Mouse (Mus musculus): Measurements from ENCODE around the gene Tedc1. TPM values are rescaled to one million over a fixed set of nuclear protein-coding genes. Genes with fewer than 3 reads are reported as not detected.
"Not testable (repeated sequence)": the region's sequence is repeated elsewhere in the genome, so short reads cannot be mapped to it uniquely, and the experiment has no call there.

Gene Tedc1
- total RNA-seq, 2 experiments from 2014 or later = 1.3 to 1.4 TPM

DNA sequence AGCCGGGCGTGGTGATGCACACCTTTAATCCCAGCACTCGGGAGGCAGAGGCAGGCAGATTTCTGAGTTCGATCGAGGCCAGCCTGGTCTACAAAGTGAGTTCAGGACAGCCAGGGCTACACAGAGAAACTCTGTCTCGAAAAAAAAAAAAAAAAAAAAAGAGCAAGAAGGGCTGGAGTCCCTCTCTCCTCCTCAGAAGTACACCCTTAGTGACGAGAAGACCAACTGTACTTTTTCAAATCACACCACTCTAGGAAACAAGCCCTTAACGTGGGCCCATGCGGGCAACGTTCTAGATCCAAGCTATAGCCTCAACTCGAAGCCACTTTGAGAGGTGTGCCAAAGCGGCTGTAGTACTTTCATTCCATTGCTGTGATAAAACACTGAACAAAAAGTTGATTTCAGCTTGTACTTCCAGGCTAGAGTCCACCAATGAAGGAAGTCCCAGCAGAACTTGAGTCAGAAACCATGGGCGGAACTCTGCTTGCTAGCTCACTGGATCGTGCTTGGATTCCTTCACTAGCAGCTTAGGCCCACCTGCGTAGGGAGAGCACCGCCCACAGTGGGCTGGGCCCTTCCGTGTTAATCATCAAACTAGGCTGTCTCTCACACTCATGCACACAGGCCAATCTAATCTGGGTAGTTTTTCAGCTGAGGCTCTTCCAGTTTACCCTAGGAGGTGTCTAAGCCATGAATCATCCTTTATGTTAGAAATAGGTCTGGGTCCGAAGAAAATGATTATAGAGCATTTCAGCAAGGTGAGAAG, 20.9 kb downstream of the Tedc1 start:
- no peak overlapping the region for H3K4me3 ChIP-seq
- no peak overlapping the region for H3K27ac ChIP-seq
- no peak for DNase-seq (ENCODE audit: low spot score in 2 of 2)
- no peak for TF ChIP-seq CTCF (conservative IDR thresholded peaks at IDR 0.05)

DNA sequence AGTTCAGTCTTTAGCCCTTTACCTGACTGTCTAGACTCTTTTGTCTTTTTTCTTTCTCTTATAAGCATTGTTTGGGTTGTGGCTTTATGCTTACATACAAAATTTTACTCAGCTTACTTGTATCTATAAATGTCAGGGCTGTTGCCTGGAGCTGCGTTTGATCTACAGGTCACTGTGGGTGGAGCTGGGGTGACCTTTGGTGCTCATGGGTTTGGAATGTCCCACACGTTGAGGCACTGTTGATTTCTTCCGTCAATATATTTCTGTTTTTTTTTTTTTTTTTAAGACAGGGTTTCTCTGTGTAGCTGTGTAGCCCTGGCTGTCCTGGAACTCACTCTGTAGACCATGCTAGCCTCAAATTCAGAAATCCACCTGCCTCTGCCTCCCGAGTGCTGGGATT, 24.8 kb downstream of the Tedc1 start:
- TF ChIP-seq CTCF (conservative IDR thresholded peaks at IDR 0.05) = no peak
- Histone ChIP-seq H3K4me3 (no peak overlapping the region), H3K27ac (no peak overlapping the region)
- DNase-seq (ENCODE audit: low spot score in 2 of 2) = no peak

DNA sequence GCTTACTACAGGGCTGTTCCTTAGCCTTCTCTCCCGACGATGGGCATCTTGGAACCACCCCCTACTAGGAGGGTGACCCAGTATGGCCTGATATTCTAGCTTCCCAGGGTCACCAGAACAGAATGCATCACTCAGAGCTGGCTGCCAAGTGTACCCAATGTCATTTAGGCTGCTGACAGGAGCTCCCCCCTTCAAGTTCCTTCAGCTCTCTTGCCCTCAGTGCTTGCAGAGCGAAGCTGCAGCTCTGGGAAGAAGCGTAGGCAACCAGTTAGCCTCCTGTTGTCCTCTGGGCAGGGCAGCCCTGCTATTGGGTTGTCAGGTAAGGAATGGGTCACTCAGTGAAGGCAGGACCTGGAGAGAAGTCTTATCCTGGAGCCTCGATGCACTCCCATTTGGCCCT, 28.7 kb downstream of the Tedc1 start:
- no peak overlapping the region for H3K4me3 ChIP-seq
- no peak for TF ChIP-seq CTCF (conservative IDR thresholded peaks at IDR 0.05)
- H3K27ac ChIP-seq = no peak overlapping the region
- DNase-seq (ENCODE audit: low spot score in 2 of 2) = no peak

DNA sequence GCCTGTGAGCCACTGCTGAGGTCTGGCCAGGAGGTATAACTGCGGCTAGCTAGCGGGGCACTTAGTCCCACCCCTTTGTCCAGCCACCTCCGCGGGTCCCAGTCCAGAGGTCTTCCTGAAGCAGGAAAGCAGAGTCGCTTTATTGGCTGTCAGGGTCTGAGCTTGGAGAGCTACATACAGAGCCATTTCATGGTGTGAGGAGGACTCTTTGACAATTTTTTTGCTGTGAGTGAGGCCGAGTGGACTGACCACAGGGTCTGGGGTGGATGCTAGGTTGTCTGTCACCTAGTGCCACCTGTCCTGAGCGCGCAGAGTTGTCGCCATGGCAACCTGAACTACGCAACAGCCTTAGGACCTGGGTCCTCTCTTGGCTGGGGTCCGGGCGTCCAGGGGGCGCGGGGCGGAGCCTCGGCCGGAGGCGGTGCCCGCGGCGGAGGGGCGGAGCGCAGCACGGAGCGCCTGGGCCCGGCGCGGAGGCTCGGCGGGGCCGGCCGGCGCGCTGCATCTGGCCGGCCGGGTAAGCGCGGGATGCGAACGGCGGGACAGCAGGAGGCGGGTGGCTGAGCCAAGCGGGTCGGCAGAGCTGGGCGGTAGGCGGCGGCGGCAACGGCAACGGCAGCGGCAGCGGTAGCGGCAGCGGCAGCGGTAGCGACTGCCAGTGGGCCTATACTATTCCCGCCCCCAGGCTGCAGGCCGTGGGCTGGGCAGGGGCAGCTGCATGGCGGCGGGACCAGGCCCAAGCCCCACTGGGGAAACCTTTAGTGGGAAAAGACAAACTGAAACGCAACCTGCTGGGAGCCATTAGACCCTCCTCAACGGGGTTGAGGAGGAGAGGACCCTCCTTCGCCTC, 29.4 kb downstream of the Tedc1 start, which contains the start of gene Tmem121:
TSS of gene Tmem121 (plus strand) at position 489 of the 850 bp plus-strand sequence.
- Histone ChIP-seq H3K4me3 (peak within 1 kb of the TSS; percentile 69), H3K27ac (peak within 1 kb of the TSS; percentile 84)
- DNase-seq (ENCODE audit: low spot score in 2 of 2) = peak in 1 of 2 experiments; percentile 36
- no peak for TF ChIP-seq CTCF (conservative IDR thresholded peaks at IDR 0.05)

DNA sequence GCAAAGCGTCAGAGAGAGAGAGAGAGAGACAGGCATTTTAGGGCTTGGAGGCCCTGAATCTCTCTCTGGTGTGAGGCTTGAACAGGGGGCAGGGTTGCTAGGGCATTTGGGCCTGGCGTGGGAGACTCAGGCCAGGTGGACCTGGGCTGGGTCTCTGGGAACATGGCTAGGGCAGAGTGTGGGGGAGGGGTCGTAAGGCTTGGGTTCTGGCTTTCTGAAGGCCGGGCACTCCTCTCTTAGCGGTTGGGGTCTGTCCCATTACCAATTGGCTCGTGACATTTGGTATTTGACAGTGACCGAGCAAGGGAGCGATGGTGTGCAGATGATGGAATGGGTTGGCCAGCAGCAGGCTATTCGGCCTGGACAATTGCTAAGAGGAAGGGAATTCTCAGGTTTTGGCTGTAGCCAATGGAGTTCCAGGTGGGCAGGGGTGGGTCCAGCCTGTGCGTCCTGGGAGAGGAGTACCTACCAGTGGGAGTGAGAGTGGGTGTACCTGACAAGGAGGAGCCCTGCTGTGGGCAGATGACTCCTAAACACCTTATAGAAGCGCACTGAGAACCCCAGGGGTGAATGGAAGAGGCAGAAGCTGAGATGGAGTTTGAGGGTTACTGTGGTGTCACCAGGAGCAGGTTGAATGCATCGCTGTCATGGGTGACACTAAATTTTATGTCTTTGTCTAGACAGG, 30.2 kb downstream of the Tedc1 start:
- no peak for TF ChIP-seq CTCF (conservative IDR thresholded peaks at IDR 0.05)
- Histone ChIP-seq H3K4me3 (peak overlapping the region; percentile 69), H3K27ac (peak overlapping the region; percentile 84)
- DNase-seq (ENCODE audit: low spot score in 2 of 2) = no peak

DNA sequence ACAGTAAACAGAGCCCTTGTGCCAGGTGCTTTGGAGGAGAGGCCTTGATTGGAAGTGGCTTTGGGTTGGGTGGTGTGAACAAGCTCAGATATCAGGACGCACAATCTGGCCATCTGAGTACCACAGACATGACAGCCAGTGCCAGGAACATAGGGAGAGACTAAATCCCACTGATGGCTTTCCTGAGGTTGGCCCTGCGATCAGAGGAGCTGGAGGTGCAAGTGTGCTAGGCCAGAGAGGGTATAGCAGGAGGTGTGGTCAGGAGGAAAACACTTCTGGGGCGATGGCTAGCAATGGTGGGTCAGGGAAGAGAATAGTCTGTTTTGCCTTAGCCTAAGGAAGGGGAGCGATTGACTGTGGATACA, 30.8 kb downstream of the Tedc1 start:
- DNase-seq (ENCODE audit: low spot score in 2 of 2) = no peak
- TF ChIP-seq CTCF (conservative IDR thresholded peaks at IDR 0.05) = no peak

DNA sequence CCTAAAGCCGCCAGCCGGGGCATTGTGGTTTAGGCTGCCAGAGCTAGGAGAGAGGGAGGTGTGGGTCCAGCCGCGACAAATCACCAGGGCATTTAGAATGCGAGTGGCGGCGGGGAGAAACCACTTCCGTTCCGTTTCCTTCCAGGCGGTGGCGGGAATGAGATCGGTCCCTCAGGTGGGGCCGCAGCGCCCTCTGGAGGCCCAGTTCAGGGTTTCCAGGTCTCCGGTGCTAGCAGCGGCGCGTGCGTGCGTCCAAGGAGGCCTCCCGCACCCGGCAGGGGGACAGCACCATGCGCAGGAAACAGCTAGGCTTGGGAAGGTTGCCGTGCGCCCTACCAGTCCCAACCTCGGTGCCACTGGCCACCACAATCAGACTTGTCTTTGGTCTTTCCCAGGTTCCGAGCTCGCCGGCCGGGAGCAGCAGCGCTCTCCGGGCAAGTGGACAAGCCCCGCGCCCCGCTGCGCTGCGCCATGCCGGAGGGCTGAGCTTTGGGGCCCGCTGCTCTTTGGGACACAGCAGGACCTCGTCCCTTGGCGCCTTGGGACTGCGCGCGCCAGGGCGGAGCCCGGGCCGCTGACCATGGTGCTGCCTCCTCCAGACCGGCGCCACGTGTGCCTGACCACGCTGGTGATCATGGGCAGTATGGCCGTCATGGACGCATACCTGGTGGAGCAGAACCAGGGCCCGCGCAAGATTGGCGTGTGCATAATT, 31.5 kb downstream of the Tedc1 start:
- Histone ChIP-seq H3K27ac (peak overlapping the region; percentile 78), H3K4me3 (peak overlapping the region; percentile 69)
- peak; percentile 87 to 93 for DNase-seq (ENCODE audit: low spot score in 2 of 2)
- peak; percentile 95 for TF ChIP-seq CTCF (conservative IDR thresholded peaks at IDR 0.05)

More for the DNA sequence above, 30.8 kb downstream of the Tedc1 start:
- Histone ChIP-seq H3K4me3 (peak overlapping the region; percentile 69), H3K27ac (peak overlapping the region; percentile 84)

DNA sequence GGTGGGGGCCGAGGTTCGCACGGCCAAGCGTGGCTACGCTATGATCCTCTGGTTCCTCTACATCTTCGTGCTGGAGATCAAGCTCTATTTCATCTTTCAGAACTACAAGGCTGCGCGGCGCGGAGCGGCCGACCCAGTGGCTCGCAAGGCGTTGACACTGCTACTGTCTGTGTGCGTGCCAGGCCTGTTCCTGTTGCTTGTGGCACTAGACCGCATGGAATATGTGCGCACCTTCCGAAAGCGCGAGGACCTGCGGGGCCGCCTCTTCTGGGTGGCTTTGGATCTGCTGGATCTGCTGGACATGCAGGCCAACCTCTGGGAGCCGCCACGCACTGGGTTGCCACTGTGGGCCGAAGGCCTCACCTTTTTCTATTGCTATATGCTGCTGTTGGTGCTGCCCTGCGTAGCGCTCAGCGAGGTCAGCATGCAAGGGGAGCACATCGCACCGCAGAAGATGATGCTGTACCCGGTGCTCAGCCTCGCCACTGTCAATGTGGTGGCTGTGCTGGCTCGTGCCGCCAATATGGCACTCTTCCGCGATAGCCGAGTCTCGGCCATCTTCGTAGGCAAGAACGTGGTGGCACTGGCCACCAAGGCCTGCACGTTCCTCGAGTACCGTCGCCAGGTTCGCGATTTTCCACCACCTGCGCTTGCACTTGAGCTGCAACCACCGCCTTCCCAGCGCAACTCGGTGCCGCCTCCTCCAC, 32.3 kb downstream of the Tedc1 start:
- Histone ChIP-seq H3K4me3 (peak overlapping the region; percentile 69), H3K27ac (no peak overlapping the region)
- DNase-seq (ENCODE audit: low spot score in 2 of 2) = no peak
- TF ChIP-seq CTCF (conservative IDR thresholded peaks at IDR 0.05) = no peak

DNA sequence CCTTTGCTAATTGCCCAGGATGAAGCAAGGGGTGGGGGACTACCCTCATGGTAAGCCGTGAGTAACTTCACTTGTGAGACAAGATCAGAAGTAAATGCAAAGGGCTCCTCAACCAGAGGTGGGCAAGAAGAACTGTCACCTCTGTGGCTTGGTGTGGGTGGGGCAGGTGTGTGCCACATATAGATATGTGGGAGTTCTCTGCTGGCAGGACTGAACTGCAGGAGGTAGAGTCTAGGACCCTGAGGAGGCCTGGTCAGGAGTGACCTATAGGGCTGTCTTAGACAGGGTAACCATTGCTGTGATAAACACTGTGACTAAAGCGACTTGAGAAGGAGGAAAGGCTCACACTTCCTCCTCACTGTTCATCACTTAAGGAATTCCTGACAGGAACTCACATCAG, 37.2 kb downstream of the Tedc1 start:
- DNase-seq (ENCODE audit: low spot score in 2 of 2) = no peak
- Histone ChIP-seq H3K4me3 (no peak overlapping the region), H3K27ac (no peak overlapping the region)
- no peak for TF ChIP-seq CTCF (conservative IDR thresholded peaks at IDR 0.05)

DNA sequence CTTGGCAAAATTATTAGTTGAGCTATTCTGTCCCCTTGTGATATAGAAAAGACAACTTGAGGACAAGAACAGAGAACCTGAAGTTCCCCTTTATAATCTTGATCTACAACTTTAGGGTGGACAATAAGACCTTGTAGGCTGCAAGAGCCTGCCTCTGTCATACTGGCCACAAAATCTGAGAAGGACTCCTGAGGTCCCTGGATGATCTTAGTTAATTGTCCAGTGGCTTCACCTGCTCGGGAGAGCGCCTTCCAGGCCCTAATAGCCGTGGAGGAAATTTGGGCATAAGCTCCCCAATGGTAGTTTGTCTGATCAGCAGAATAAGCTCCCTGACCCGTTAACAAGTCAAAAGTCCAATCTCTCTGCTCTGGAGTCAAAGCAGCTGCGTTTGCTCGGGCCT, 42.9 kb downstream of the Tedc1 start:
- DNase-seq (ENCODE audit: low spot score in 2 of 2); H3K4me3 ChIP-seq: not testable (repeated sequence)

DNA sequence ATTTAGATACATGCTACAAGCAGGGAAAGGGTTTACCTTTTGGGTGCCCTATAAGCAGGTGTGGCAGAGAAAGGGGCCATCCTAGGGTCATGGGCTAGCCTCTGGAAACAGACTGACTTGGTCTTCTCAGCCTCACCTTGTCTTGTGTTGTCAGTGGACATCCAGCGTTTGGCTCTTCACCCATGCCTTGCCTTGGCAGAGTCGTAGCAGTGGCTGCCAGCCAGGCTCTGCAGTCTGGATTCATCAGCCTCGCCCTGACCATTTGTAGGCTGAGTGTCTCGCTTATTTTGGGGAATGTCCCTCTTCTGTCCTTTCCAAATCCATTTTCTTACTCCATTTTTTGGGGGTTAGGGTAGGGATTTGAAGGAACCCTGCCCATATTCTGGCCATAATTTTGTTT, 45.1 kb downstream of the Tedc1 start:
- TF ChIP-seq CTCF (conservative IDR thresholded peaks at IDR 0.05) = no peak
- no peak overlapping the region for H3K4me3 ChIP-seq
- DNase-seq (ENCODE audit: low spot score in 2 of 2) = no peak
- no peak overlapping the region for H3K27ac ChIP-seq

More for the DNA sequence above, 42.9 kb downstream of the Tedc1 start:
- H3K27ac ChIP-seq = not testable (repeated sequence)

DNA sequence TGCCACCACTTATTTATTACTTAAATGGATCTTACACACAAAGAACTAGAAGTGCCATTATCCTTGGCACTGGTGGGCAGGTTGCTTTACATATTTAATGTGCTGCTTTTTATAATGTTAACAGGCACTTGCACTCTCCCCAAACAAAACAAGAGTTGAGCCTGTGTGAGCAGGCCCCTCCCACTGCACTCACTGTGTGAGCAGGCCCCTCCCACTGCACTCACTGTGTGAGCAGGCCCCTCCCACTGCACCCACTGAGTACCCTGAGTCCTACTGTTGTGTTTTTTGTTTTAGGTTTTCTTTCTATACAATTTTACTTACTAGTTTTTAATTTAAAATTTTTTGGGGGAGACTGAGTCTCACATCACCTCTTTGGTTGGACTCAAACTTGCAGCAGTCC, 45.8 kb downstream of the Tedc1 start:
- H3K27ac ChIP-seq = no peak overlapping the region
- no peak for DNase-seq (ENCODE audit: low spot score in 2 of 2)
- no peak overlapping the region for H3K4me3 ChIP-seq
- TF ChIP-seq CTCF (conservative IDR thresholded peaks at IDR 0.05) = no peak

Data from layer of hippocampus, adult 2 months (tissue).